Mouse (Mus musculus): ENCODE measurements around the gene Aldh1b1. TPM values are rescaled to one million over a fixed set of nuclear protein-coding genes. Genes with fewer than 3 reads are reported as not detected.

The Aldh1b1 gene
- polyA plus RNA-seq, 1 experiment, result 276 TPM

GRCm38 (mm10) chr4:45783671-45784070 lies 15.2 kb upstream of the Aldh1b1 start:
- no peaks in the 10 kb centered on the region for H3K36me3 ChIP-seq (ENCODE audit: control insufficient read depth, insufficient read depth, low read length)
- H3K27me3 ChIP-seq (ENCODE audit: control insufficient read depth, insufficient read depth, low read length), result no peaks in the 10 kb centered on the region
- no peak overlapping the region for H3K27ac ChIP-seq (ENCODE audit: insufficient read depth, low read depth, low read length)
- TF ChIP-seq CTCF (IDR thresholded peaks at IDR 0.05; ENCODE audit: extremely low read depth, insufficient read length, insufficient replicate concordance, low read depth, low read length) (peak; percentile 10; the same call in 1 of the 2 replicates), POLR2A (IDR thresholded peaks at IDR 0.05; ENCODE audit: low read depth, low read length) (no peak)
- H3K4me3 ChIP-seq (ENCODE audit: low read depth, low read length), result no peak overlapping the region
- H3K4me1 ChIP-seq (ENCODE audit: control insufficient read depth, insufficient read depth, insufficient read length, low read length), result peaks cover 30% of the 10 kb centered on the region
- 48% methylated on average over 1 of the region's 1 CpGs for WGBS

DNA sequence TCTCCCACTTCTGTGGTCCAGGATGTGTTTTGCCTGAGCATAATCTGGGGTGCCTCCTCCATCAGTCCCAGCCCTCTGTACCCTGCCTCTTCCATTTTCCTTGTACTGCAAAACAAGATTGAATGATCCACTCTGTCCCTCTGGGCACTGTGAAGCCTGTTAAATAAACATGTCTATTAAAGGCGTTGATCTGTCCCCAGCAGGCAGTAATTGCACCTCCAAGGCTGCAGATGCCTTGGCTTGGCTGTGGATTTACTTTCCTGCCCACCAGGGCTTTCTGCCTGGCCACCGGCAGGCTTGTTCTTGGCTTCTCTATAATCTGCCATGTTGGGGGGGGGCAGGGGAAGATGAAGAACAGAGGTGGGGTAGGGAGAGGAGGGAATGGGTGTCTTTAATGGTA lies 12.9 kb upstream of the Aldh1b1 start:
- H3K4me3 ChIP-seq (ENCODE audit: low read depth, low read length), result no peak overlapping the region
- H3K27ac ChIP-seq (ENCODE audit: insufficient read depth, low read depth, low read length), result no peak overlapping the region
- whole genome bisulfite sequencing, result 14% methylated on average over 2 of the region's 2 CpGs
- H3K4me1 ChIP-seq (ENCODE audit: control insufficient read depth, insufficient read depth, insufficient read length, low read length), result peaks cover 42% of the 10 kb centered on the region
- no peaks in the 10 kb centered on the region for H3K27me3 ChIP-seq (ENCODE audit: control insufficient read depth, insufficient read depth, low read length)
- no peaks in the 10 kb centered on the region for H3K36me3 ChIP-seq (ENCODE audit: control insufficient read depth, insufficient read depth, low read length)
- TF ChIP-seq POLR2A (IDR thresholded peaks at IDR 0.05; ENCODE audit: low read depth, low read length) (no peak), CTCF (IDR thresholded peaks at IDR 0.05; ENCODE audit: extremely low read depth, insufficient read length, insufficient replicate concordance, low read depth, low read length) (no peak)

DNA sequence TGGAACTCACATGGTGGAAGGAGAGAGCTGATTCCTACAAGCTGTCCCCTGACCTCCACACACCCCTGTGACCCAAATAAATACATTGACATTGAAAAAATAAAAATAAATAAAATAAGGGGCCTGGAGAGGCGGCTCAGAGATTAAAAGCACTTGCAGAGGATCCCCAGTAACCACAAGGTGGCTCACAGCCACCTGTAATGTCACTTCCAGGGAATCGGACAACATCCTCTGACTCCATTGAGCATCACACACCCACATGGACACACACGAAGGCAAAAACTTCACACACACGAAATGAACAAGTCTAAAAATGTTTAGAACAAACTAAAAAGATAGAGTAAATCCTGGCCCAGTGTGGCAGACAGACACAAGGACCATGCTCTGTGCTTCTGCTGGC lies 12.1 kb upstream of the Aldh1b1 start:
- Histone ChIP-seq H3K36me3 (ENCODE audit: control insufficient read depth, insufficient read depth, low read length) (no peaks in the 10 kb centered on the region), H3K27me3 (ENCODE audit: control insufficient read depth, insufficient read depth, low read length) (no peaks in the 10 kb centered on the region), H3K4me3 (ENCODE audit: low read depth, low read length) (no peak overlapping the region), H3K27ac (ENCODE audit: insufficient read depth, low read depth, low read length) (peak overlapping the region; percentile 64), H3K4me1 (ENCODE audit: control insufficient read depth, insufficient read depth, insufficient read length, low read length) (peaks cover 42% of the 10 kb centered on the region)
- TF ChIP-seq CTCF (IDR thresholded peaks at IDR 0.05; ENCODE audit: extremely low read depth, insufficient read length, insufficient replicate concordance, low read depth, low read length), result peak; percentile 54; the same call in 1 of the 2 replicates
- TF ChIP-seq POLR2A (IDR thresholded peaks at IDR 0.05; ENCODE audit: low read depth, low read length), result no peak
- WGBS, result 24% methylated on average over 4 of the region's 4 CpGs

DNA sequence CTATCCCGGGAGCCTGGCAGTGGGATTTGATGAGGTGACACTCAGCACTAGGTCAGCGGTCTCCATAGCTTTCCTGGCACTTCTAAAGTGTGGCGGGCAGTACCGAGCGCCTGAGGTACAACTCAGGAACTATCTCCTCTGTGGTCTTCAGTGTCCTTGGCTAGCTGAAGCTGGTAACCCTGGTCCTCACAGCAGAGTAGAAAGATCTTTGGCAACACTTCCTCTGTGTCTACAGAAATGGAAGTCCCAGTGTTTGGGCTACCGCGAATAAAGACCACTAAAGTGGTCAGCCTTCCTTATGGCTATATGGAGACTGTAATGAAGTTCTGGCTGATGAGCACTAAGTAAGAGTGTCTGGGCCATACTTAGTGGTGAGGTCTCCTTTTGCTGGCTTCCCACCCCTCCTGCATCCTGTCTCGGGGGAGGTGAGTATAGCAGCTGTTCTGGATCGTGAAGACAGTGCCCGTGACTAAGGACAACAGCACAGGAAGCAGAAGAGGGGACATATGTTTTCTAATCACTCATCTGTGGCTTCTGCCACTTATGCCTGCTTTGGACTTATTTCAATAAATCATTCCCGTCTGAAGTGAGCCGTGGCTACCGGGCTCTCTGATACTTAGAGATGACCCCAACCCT lies 10.3 kb upstream of the Aldh1b1 start:
- TF ChIP-seq CTCF (IDR thresholded peaks at IDR 0.05; ENCODE audit: extremely low read depth, insufficient read length, insufficient replicate concordance, low read depth, low read length) (no peak), POLR2A (IDR thresholded peaks at IDR 0.05; ENCODE audit: low read depth, low read length) (no peak)
- Histone ChIP-seq H3K4me3 (ENCODE audit: low read depth, low read length) (no peak overlapping the region), H3K4me1 (ENCODE audit: control insufficient read depth, insufficient read depth, insufficient read length, low read length) (peaks cover 42% of the 10 kb centered on the region), H3K36me3 (ENCODE audit: control insufficient read depth, insufficient read depth, low read length) (no peaks in the 10 kb centered on the region), H3K27me3 (ENCODE audit: control insufficient read depth, insufficient read depth, low read length) (no peaks in the 10 kb centered on the region), H3K27ac (ENCODE audit: insufficient read depth, low read depth, low read length) (peak overlapping the region; percentile 75)
- 33% methylated on average over 13 of the region's 13 CpGs for WGBS

DNA sequence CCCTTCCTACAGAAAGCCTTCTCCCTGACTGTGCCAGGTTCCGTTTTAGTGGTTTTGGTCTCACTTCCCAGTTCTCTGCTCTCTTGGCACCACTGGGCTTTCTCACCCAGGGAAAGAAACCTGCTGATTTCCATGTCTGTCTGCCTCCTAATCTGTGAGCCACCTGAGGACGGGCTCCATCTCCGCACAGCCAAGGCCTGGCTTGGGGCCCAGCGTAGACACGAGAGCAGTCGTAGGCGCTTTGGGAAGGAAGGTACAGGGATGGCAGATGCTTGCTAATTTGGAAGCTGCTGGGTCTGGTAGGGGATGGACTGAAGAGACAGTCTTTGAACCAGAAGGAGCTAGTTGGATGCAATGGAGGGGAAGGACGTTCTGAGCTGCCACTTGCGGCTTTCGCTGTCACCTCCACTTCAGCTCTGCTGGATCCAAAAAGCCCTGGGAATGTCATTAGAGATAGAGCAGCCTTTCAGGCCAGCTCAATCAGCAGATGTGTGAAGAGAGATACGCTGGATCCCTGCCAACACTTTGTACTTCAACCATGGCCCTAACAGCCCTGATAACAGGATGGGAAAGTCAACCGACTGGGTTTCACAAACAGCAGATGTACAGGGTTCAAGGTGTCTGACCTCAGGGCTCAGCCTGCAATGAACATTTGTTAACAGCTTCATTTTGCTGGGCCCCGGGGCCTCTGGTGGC lies 9.4 kb upstream of the Aldh1b1 start:
- 29% methylated on average over 13 of the region's 13 CpGs for WGBS
- H3K36me3 ChIP-seq (ENCODE audit: control insufficient read depth, insufficient read depth, low read length), result no peaks in the 10 kb centered on the region
- 0 out of 2 replicates have a peak overlapping the region, but pooled peaks have one; percentile 0 for H3K4me3 ChIP-seq (ENCODE audit: low read depth, low read length)
- H3K27ac ChIP-seq (ENCODE audit: insufficient read depth, low read depth, low read length), result peak overlapping the region; percentile 83
- peaks cover 42% of the 10 kb centered on the region for H3K4me1 ChIP-seq (ENCODE audit: control insufficient read depth, insufficient read depth, insufficient read length, low read length)
- no peak for TF ChIP-seq CTCF (IDR thresholded peaks at IDR 0.05; ENCODE audit: extremely low read depth, insufficient read length, insufficient replicate concordance, low read depth, low read length)
- no peak; the same call in 1 of the 2 replicates for TF ChIP-seq POLR2A (IDR thresholded peaks at IDR 0.05; ENCODE audit: low read depth, low read length)
- H3K27me3 ChIP-seq (ENCODE audit: control insufficient read depth, insufficient read depth, low read length), result no peaks in the 10 kb centered on the region

GRCm38 (mm10) chr4:45790018-45790417 lies 8.8 kb upstream of the Aldh1b1 start:
- Histone ChIP-seq H3K27ac (ENCODE audit: insufficient read depth, low read depth, low read length) (peak overlapping the region; percentile 83), H3K36me3 (ENCODE audit: control insufficient read depth, insufficient read depth, low read length) (no peaks in the 10 kb centered on the region), H3K27me3 (ENCODE audit: control insufficient read depth, insufficient read depth, low read length) (no peaks in the 10 kb centered on the region), H3K4me3 (ENCODE audit: low read depth, low read length) (no peak overlapping the region), H3K4me1 (ENCODE audit: control insufficient read depth, insufficient read depth, insufficient read length, low read length) (peaks cover 41% of the 10 kb centered on the region)
- TF ChIP-seq POLR2A (IDR thresholded peaks at IDR 0.05; ENCODE audit: low read depth, low read length) (no peak), CTCF (IDR thresholded peaks at IDR 0.05; ENCODE audit: extremely low read depth, insufficient read length, insufficient replicate concordance, low read depth, low read length) (no peak)
- 22% methylated on average over 2 of the region's 2 CpGs for WGBS

DNA sequence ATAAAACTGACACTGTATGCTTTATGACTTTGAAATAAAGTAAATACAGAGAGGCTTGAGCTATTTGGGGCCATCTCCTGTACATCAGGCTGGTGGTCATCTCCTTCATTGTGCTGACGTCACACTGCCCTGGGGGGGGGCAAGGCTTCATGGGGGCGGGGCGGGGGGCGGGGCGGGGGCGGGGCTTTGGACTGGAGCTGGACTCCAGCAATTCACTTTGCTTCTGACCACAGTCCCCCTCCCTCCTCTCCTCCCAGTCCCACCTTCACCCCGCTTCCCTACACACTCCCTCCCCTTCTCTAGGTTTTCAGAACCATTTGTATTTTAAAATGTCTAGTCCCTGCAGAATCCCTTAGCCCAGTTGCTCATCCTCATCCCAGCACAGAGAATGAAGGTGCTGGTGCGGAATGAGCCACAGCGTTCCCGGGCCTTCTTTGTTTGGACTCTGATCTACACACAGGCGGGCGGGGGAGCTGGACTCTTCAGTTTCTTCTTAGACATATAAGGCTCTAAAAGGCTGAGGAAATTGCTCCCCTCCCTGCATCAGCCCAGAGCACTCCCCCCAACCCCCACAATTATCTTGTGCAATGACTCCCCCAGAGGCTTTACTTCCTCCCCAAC lies 3.5 kb upstream of the Aldh1b1 start:
- peak overlapping the region; percentile 73 for H3K27ac ChIP-seq (ENCODE audit: insufficient read depth, low read depth, low read length)
- H3K4me3 ChIP-seq (ENCODE audit: low read depth, low read length), result peak overlapping the region; percentile 34
- peaks cover 11% of the 10 kb centered on the region; the same call in 1 of the 2 replicates for H3K4me1 ChIP-seq (ENCODE audit: control insufficient read depth, insufficient read depth, insufficient read length, low read length)
- no peaks in the 10 kb centered on the region for H3K36me3 ChIP-seq (ENCODE audit: control insufficient read depth, insufficient read depth, low read length)
- WGBS, result under 1% methylated on average over 12 of the region's 12 CpGs
- no peaks in the 10 kb centered on the region for H3K27me3 ChIP-seq (ENCODE audit: control insufficient read depth, insufficient read depth, low read length)
- 0 out of 2 replicates have a peak, but pooled peaks have one; percentile 18 for TF ChIP-seq POLR2A (IDR thresholded peaks at IDR 0.05; ENCODE audit: low read depth, low read length)
- TF ChIP-seq CTCF (IDR thresholded peaks at IDR 0.05; ENCODE audit: extremely low read depth, insufficient read length, insufficient replicate concordance, low read depth, low read length), result no peak

Measured in small intestine, adult 2 months (tissue).